Mouse (Mus musculus): Measurements from ENCODE around the gene Casp7. TPM values are rescaled to one million over a fixed set of nuclear protein-coding genes. Genes with fewer than 3 reads are reported as not detected.

The Casp7 gene
- polyA plus RNA-seq, 1 experiment: 5.4 TPM

GRCm38 (mm10) chr19:56425492-56425891, 28.6 kb downstream of the Casp7 start:
- H3K4me1 ChIP-seq (ENCODE audit: control insufficient read depth, insufficient read depth, insufficient read length, low read length): no peaks in the 10 kb centered on the region
- no peak overlapping the region for H3K27ac ChIP-seq (replicated peaks; ENCODE audit: low read depth, low read length)

GRCm38 (mm10) chr19:56430369-56430768, 33.4 kb downstream of the Casp7 start:
- no peaks in the 10 kb centered on the region for H3K4me1 ChIP-seq (ENCODE audit: control insufficient read depth, insufficient read depth, insufficient read length, low read length)
- no peak overlapping the region for H3K4me3 ChIP-seq (ENCODE audit: insufficient read depth, low read depth, low read length)
- no peak overlapping the region for H3K27ac ChIP-seq (replicated peaks; ENCODE audit: low read depth, low read length)

More at GRCm38 (mm10) chr19:56425492-56425891, 28.6 kb downstream of the Casp7 start:
- H3K4me3 ChIP-seq (ENCODE audit: insufficient read depth, low read depth, low read length): no peak overlapping the region

GRCm38 (mm10) chr19:56432706-56433105, 35.8 kb downstream of the Casp7 start:
- H3K4me3 ChIP-seq (ENCODE audit: insufficient read depth, low read depth, low read length): no peak overlapping the region
- H3K4me1 ChIP-seq (ENCODE audit: control insufficient read depth, insufficient read depth, insufficient read length, low read length): no peaks in the 10 kb centered on the region
- no peak overlapping the region for H3K27ac ChIP-seq (replicated peaks; ENCODE audit: low read depth, low read length)

GRCm38 (mm10) chr19:56433581-56433980, 36.7 kb downstream of the Casp7 start:
- no peak overlapping the region for H3K27ac ChIP-seq (replicated peaks; ENCODE audit: low read depth, low read length)
- no peak overlapping the region for H3K4me3 ChIP-seq (ENCODE audit: insufficient read depth, low read depth, low read length)
- no peaks in the 10 kb centered on the region for H3K4me1 ChIP-seq (ENCODE audit: control insufficient read depth, insufficient read depth, insufficient read length, low read length)

- Histone ChIP-seq H3K4me3 (ENCODE audit: insufficient read depth, low read depth, low read length) (no peak overlapping the region), H3K4me1 (ENCODE audit: control insufficient read depth, insufficient read depth, insufficient read length, low read length) (no peaks in the 10 kb centered on the region), H3K27ac (replicated peaks; ENCODE audit: low read depth, low read length) (no peak overlapping the region)
Observed at GRCm38 (mm10) chr19:56436380-56436779, 39.5 kb downstream of the Casp7 start.

- Histone ChIP-seq H3K4me3 (ENCODE audit: insufficient read depth, low read depth, low read length) (no peak overlapping the region), H3K4me1 (ENCODE audit: control insufficient read depth, insufficient read depth, insufficient read length, low read length) (no peaks in the 10 kb centered on the region), H3K27ac (replicated peaks; ENCODE audit: low read depth, low read length) (no peak overlapping the region)
Observed at GRCm38 (mm10) chr19:56438357-56439071, 41.6 kb downstream of the Casp7 start.

- Histone ChIP-seq H3K4me3 (ENCODE audit: insufficient read depth, low read depth, low read length) (no peak overlapping the region), H3K27ac (replicated peaks; ENCODE audit: low read depth, low read length) (no peak overlapping the region), H3K4me1 (ENCODE audit: control insufficient read depth, insufficient read depth, insufficient read length, low read length) (no peaks in the 10 kb centered on the region)
Observed at GRCm38 (mm10) chr19:56439072-56439434, 42.1 kb downstream of the Casp7 start.

- H3K4me3 ChIP-seq (ENCODE audit: insufficient read depth, low read depth, low read length): no peak overlapping the region
- no peaks in the 10 kb centered on the region for H3K4me1 ChIP-seq (ENCODE audit: control insufficient read depth, insufficient read depth, insufficient read length, low read length)
- H3K27ac ChIP-seq (replicated peaks; ENCODE audit: low read depth, low read length): no peak overlapping the region
Observed at GRCm38 (mm10) chr19:56443445-56443844, 46.5 kb downstream of the Casp7 start.

- Histone ChIP-seq H3K4me3 (ENCODE audit: insufficient read depth, low read depth, low read length) (no peak overlapping the region), H3K27ac (replicated peaks; ENCODE audit: low read depth, low read length) (no peak overlapping the region), H3K4me1 (ENCODE audit: control insufficient read depth, insufficient read depth, insufficient read length, low read length) (no peaks in the 10 kb centered on the region)
Observed at GRCm38 (mm10) chr19:56448784-56449183, 51.9 kb downstream of the Casp7 start.

- no peak overlapping the region for H3K27ac ChIP-seq (replicated peaks; ENCODE audit: low read depth, low read length)
- H3K4me3 ChIP-seq (ENCODE audit: insufficient read depth, low read depth, low read length): no peak overlapping the region
- no peaks in the 10 kb centered on the region for H3K4me1 ChIP-seq (ENCODE audit: control insufficient read depth, insufficient read depth, insufficient read length, low read length)
Observed at GRCm38 (mm10) chr19:56449537-56449936, 52.6 kb downstream of the Casp7 start.

GRCm38 (mm10) chr19:56450892-56451291, 54.0 kb downstream of the Casp7 start:
- Histone ChIP-seq H3K4me3 (ENCODE audit: insufficient read depth, low read depth, low read length) (no peak overlapping the region), H3K4me1 (ENCODE audit: control insufficient read depth, insufficient read depth, insufficient read length, low read length) (no peaks in the 10 kb centered on the region), H3K27ac (replicated peaks; ENCODE audit: low read depth, low read length) (no peak overlapping the region)

GRCm38 (mm10) chr19:56451867-56452266, 54.9 kb downstream of the Casp7 start:
- H3K4me3 ChIP-seq (ENCODE audit: insufficient read depth, low read depth, low read length): no peak overlapping the region

GRCm38 (mm10) chr19:56452421-56452820, 55.5 kb downstream of the Casp7 start:
- Histone ChIP-seq H3K4me1 (ENCODE audit: control insufficient read depth, insufficient read depth, insufficient read length, low read length) (no peaks in the 10 kb centered on the region), H3K4me3 (ENCODE audit: insufficient read depth, low read depth, low read length) (no peak overlapping the region), H3K27ac (replicated peaks; ENCODE audit: low read depth, low read length) (no peak overlapping the region)

More at GRCm38 (mm10) chr19:56451867-56452266, 54.9 kb downstream of the Casp7 start:
- Histone ChIP-seq H3K27ac (replicated peaks; ENCODE audit: low read depth, low read length) (no peak overlapping the region), H3K4me1 (ENCODE audit: control insufficient read depth, insufficient read depth, insufficient read length, low read length) (no peaks in the 10 kb centered on the region)

- Histone ChIP-seq H3K27ac (replicated peaks; ENCODE audit: low read depth, low read length) (no peak overlapping the region), H3K4me1 (ENCODE audit: control insufficient read depth, insufficient read depth, insufficient read length, low read length) (no peaks in the 10 kb centered on the region), H3K4me3 (ENCODE audit: insufficient read depth, low read depth, low read length) (no peak overlapping the region)
Observed at GRCm38 (mm10) chr19:56454862-56455261, 57.9 kb downstream of the Casp7 start.

- Histone ChIP-seq H3K27ac (replicated peaks; ENCODE audit: low read depth, low read length) (no peak overlapping the region), H3K4me1 (ENCODE audit: control insufficient read depth, insufficient read depth, insufficient read length, low read length) (no peaks in the 10 kb centered on the region), H3K4me3 (ENCODE audit: insufficient read depth, low read depth, low read length) (no peak overlapping the region)
Observed at GRCm38 (mm10) chr19:56455369-56455768, 58.4 kb downstream of the Casp7 start.

GRCm38 (mm10) chr19:56457569-56457968, 60.6 kb downstream of the Casp7 start:
- H3K4me1 ChIP-seq (ENCODE audit: control insufficient read depth, insufficient read depth, insufficient read length, low read length): no peaks in the 10 kb centered on the region
- no peak overlapping the region for H3K4me3 ChIP-seq (ENCODE audit: insufficient read depth, low read depth, low read length)
- no peak overlapping the region for H3K27ac ChIP-seq (replicated peaks; ENCODE audit: low read depth, low read length)
